Comparison of ENCODE assay signal across 10 mouse cellular contexts in the genomic region with DNA sequence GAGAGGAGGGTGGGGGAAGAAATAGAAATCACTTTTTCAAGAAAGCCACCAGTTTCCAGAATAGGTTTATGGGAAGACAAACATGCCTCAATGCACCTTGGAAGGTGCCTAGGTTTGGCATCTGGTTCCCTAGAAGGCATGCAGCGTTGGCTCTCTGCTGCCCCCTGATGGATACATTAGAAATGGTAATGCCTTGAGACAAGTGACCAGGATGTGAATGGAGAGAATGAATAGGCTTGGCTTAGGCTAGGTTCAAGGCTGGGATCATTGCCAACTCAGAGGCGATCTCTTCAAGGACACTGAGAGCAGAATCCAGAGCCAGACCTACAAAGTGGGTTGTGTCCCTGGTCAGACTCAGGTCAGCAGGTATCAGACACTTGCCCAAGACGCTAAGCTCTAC. TPM values are rescaled to one million over a fixed set of nuclear protein-coding genes. Genes with fewer than 3 reads are reported as not detected.
DNase-seq lines count a peak whose midpoint lies in the region; ATAC-seq lines count a peak whose summit lies in the region.
"Had no signal": no experiment of that assay in that cellular context is flagged by ENCODE, and none has a peak within 500 bp of the region (broad histone marks: within the 10 kb centered on the region; RNA-seq: fewer than 3 reads in every experiment).

No protein-coding gene starts in this region.

- H3K36me3 ChIP-seq in intestine, embryonic 14.5 days (ENCODE audit: control insufficient read depth, insufficient read depth, low read length) = no peaks in the 10 kb centered on the region
- H3K36me3 ChIP-seq in intestine, embryonic 15.5 days = no peaks in the 10 kb centered on the region
- H3K36me3 ChIP-seq: embryonic facial prominence, embryonic 15.5 days had no signal

- H3K27ac ChIP-seq in intestine, embryonic 14.5 days (ENCODE audit: low read depth) = no peak overlapping the region
- no peak overlapping the region for H3K27ac ChIP-seq in intestine, embryonic 15.5 days
- H3K27ac ChIP-seq: embryonic facial prominence, embryonic 15.5 days had no signal

- intact Hi-C loops in heart, postnatal 10 days (cut with DNase I) = loop anchor here (5.0 kb wide), 1 partner anchor 182 kb away; no protein-coding TSS in a partner anchor

- H3K4me3 ChIP-seq in intestine, embryonic 14.5 days (ENCODE audit: low read depth, low read length) = no peak overlapping the region
- no peak overlapping the region for H3K4me3 ChIP-seq in intestine, embryonic 15.5 days (replicated peaks)
- H3K4me3 ChIP-seq: embryonic facial prominence, embryonic 15.5 days; megakaryocyte, embryonic 14.5 days had no signal

- no peaks in the 10 kb centered on the region for H3K4me1 ChIP-seq in intestine, embryonic 14.5 days (replicated peaks; ENCODE audit: control insufficient read depth, insufficient read depth, low read length)
- 0 out of 2 replicates have a peak, but pooled peaks cover 2% of the 10 kb centered on the region for H3K4me1 ChIP-seq in intestine, embryonic 15.5 days (replicated peaks)
- H3K4me1 ChIP-seq: embryonic facial prominence, embryonic 15.5 days had no signal

- H3K27me3 ChIP-seq in intestine, embryonic 14.5 days (replicated peaks; ENCODE audit: control insufficient read depth, insufficient read depth, low read length) = no peaks in the 10 kb centered on the region
- no peaks in the 10 kb centered on the region for H3K27me3 ChIP-seq in intestine, embryonic 15.5 days (replicated peaks)
- H3K27me3 ChIP-seq: embryonic facial prominence, embryonic 15.5 days had no signal

- H3K9me3 ChIP-seq in intestine, embryonic 14.5 days (ENCODE audit: control insufficient read depth, low read length) = no peaks in the 10 kb centered on the region
- no peaks in the 10 kb centered on the region for H3K9me3 ChIP-seq in intestine, embryonic 15.5 days
- H3K9me3 ChIP-seq: embryonic facial prominence, embryonic 15.5 days had no signal

- 20% methylated on average over 3 of the region's 3 CpGs for WGBS in intestine, embryonic 14.5 days
- 23% methylated on average over 3 of the region's 3 CpGs for WGBS in intestine, embryonic 15.5 days

- no peak for ATAC-seq in intestine, embryonic 14.5 days (replicated peaks; ENCODE audit: low FRiP score, low TSS enrichment, low read depth)
- no peak for ATAC-seq in intestine, embryonic 15.5 days

- H3K4me2 ChIP-seq in intestine, embryonic 14.5 days (ENCODE audit: low read length) = no peak overlapping the region
- no peak overlapping the region for H3K4me2 ChIP-seq in intestine, embryonic 15.5 days (replicated peaks)
- H3K4me2 ChIP-seq: embryonic facial prominence, embryonic 15.5 days had no signal

- peak; percentile 73 for DNase-seq in intestine, embryonic 14.5 days (ENCODE audit: low spot score)
- peak; percentile 59 for DNase-seq in WW6 (ENCODE audit: low read depth, low spot score)
- DNase-seq in cerebellum, postnatal 25 days = peak; percentile 80 to 86
- DNase-seq in heart, postnatal 10 days = peak; percentile 69 to 82
- DNase-seq in layer of hippocampus, postnatal 14 days (ENCODE audit: low spot score in 2 of 2) = peak; percentile 29 to 66
- DNase-seq in mesoderm, embryonic 11.5 days (ENCODE audit: low read depth, low spot score) = peak; percentile 78
- peak; percentile 67 to 88 for DNase-seq in spleen, postnatal 4 days (ENCODE audit: low spot score in 2 of 2)

- no peak overlapping the region for H3K9ac ChIP-seq in intestine, embryonic 14.5 days (ENCODE audit: low read length)
- no peak overlapping the region for H3K9ac ChIP-seq in intestine, embryonic 15.5 days
- H3K9ac ChIP-seq: embryonic facial prominence, embryonic 15.5 days had no signal

RNA-seq across cellular contexts. Expression of gene Ube2i, which starts 10.6 kb away (rescaled TPM):
- 579 and 640 TPM in 2 replicates for polyA plus RNA-seq in intestine, embryonic 14.5 days (2014; fragmentation: Nextera tagmentation; extraction: Ambion mirVana)
- 490 and 556 TPM in 2 replicates for polyA plus RNA-seq in intestine, embryonic 15.5 days (2015; fragmentation: Nextera tagmentation; extraction: Ambion mirVana)
- total RNA-seq in heart, postnatal 10 days (2021) = 100 to 1,000 TPM; 166 to 173 TPM
- total RNA-seq in layer of hippocampus, postnatal 14 days (2021) = 100 to 1,000 TPM; 208 to 219 TPM

RNA-seq across cellular contexts. Expression of gene Prss34, which starts 13.2 kb away (rescaled TPM):
- 0.39 TPM in 1 of 2 replicates, not detected in the other for polyA plus RNA-seq in intestine, embryonic 14.5 days (2014; fragmentation: Nextera tagmentation; extraction: Ambion mirVana)
- polyA plus RNA-seq in intestine, embryonic 15.5 days (2015; fragmentation: Nextera tagmentation; extraction: Ambion mirVana) = 0.62 TPM in 1 of 2 replicates, not detected in the other
- 1 to 10 TPM; 1.3 to 2.1 TPM for total RNA-seq in heart, postnatal 10 days (2021)
- total RNA-seq in layer of hippocampus, postnatal 14 days (2021) = not detected

RNA-seq across cellular contexts. Expression of gene Prss28, which starts 23.4 kb away (rescaled TPM):
- not detected in 2 replicates for polyA plus RNA-seq in intestine, embryonic 14.5 days (2014; fragmentation: Nextera tagmentation; extraction: Ambion mirVana)
- not detected in 2 replicates for polyA plus RNA-seq in intestine, embryonic 15.5 days (2015; fragmentation: Nextera tagmentation; extraction: Ambion mirVana)
- not detected for total RNA-seq in heart, postnatal 10 days (2021)
- total RNA-seq in layer of hippocampus, postnatal 14 days (2021) = not detected
- polyA plus RNA-seq: embryonic facial prominence, embryonic 15.5 days had no signal

RNA-seq across cellular contexts. Expression of gene Baiap3, which starts 28.9 kb away (rescaled TPM):
- polyA plus RNA-seq in intestine, embryonic 14.5 days (2014; fragmentation: Nextera tagmentation; extraction: Ambion mirVana) = 2.9 and 4.0 TPM in 2 replicates
- polyA plus RNA-seq in intestine, embryonic 15.5 days (2015; fragmentation: Nextera tagmentation; extraction: Ambion mirVana) = 4.0 and 4.3 TPM in 2 replicates
- total RNA-seq in heart, postnatal 10 days (2021) = under 1 TPM; 0.27 to 0.34 TPM
- total RNA-seq in layer of hippocampus, postnatal 14 days (2021) = 10 to 100 TPM in 1 of 2 experiments, 1 to 10 TPM in 1; 9.7 to 11.3 TPM

RNA-seq across cellular contexts. Expression of gene Prss29, which starts 33.4 kb away (rescaled TPM):
- polyA plus RNA-seq in intestine, embryonic 14.5 days (2014; fragmentation: Nextera tagmentation; extraction: Ambion mirVana) = not detected in 2 replicates
- polyA plus RNA-seq in intestine, embryonic 15.5 days (2015; fragmentation: Nextera tagmentation; extraction: Ambion mirVana) = not detected in 2 replicates
- total RNA-seq in heart, postnatal 10 days (2021) = not detected
- not detected for total RNA-seq in layer of hippocampus, postnatal 14 days (2021)
- polyA plus RNA-seq: embryonic facial prominence, embryonic 15.5 days had no signal
